31 mouse cellular contexts compared by ENCODE assay signal in genomic region chr11:29512818-29513535, GRCm38 (mm10). TPM values are rescaled to one million over a fixed set of nuclear protein-coding genes. Genes with fewer than 3 reads are reported as not detected.
A peak's percentile ranks its signal among the peaks of the same experiment; 100 is the strongest.
DNase-seq lines count a peak whose midpoint lies in the region; ATAC-seq and TF ChIP-seq lines count a peak whose summit lies in the region.
"Had no signal": no experiment of that assay in that cellular context is flagged by ENCODE, and none has a peak within 500 bp of the region (broad histone marks: within the 10 kb centered on the region; RNA-seq: fewer than 3 reads in every experiment).

No protein-coding gene starts in this region.

- H3K4me2 ChIP-seq in forebrain, postnatal 0 days (ENCODE audit: low read depth) = no peak overlapping the region
- no peak overlapping the region for H3K4me2 ChIP-seq in forebrain, embryonic 14.5 days (ENCODE audit: low read length)
- H3K4me2 ChIP-seq: forebrain, embryonic 15.5 days had no signal

- TF ChIP-seq POLR2A in MEL (IDR thresholded peaks at IDR 0.05; ENCODE audit: control insufficient read depth in 1 of 2, insufficient read depth in 1 of 2, low read depth in 1 of 2, low read length in 2 of 2, poor library complexity in 1 of 2) = no peak

- H3K9me3 ChIP-seq in forebrain, postnatal 0 days (ENCODE audit: low read length) = no peaks in the 10 kb centered on the region
- no peaks in the 10 kb centered on the region for H3K9me3 ChIP-seq in forebrain, embryonic 14.5 days (replicated peaks; ENCODE audit: control insufficient read depth, low read length)
- H3K9me3 ChIP-seq in MEL (replicated peaks; ENCODE audit: insufficient read depth, low read length) = no peaks in the 10 kb centered on the region
- H3K9me3 ChIP-seq: forebrain, embryonic 15.5 days; heart, embryonic 10.5 days; heart, embryonic 15.5 days; liver, embryonic 15.5 days; lung, embryonic 15.5 days; megakaryocyte, embryonic 14.5 days had no signal

- no peak for ATAC-seq in forebrain, postnatal 0 days
- no peak for ATAC-seq in forebrain, embryonic 14.5 days
- ATAC-seq in erythroblast, adult 5-6 weeks (replicated peaks; ENCODE audit: low FRiP score, poor library complexity, severe bottlenecking) = no peak
- ATAC-seq: activated CD4-positive, CD25-positive, alpha-beta regulatory T cell, adult 4 months; CD4-positive, CD25-positive, alpha-beta regulatory T cell, adult 4 months; forebrain, embryonic 15.5 days; intestine, embryonic 16.5 days had no signal

- intact Hi-C loops in left cerebral cortex, adult 2 months (cut with DNase I) = loop anchor here (5.0 kb wide), 1 partner anchor 246 kb away; no protein-coding TSS in a partner anchor
- intact Hi-C loops in left cerebral cortex, postnatal 36 days (cut with DNase I) = no loop called here

- H3K4me3 ChIP-seq in forebrain, postnatal 0 days (ENCODE audit: low read depth, low read length) = no peak overlapping the region
- H3K4me3 ChIP-seq in forebrain, embryonic 14.5 days (ENCODE audit: low read depth, low read length) = no peak overlapping the region
- H3K4me3 ChIP-seq in left cerebral cortex, adult 2 months = no peak overlapping the region
- peak overlapping the region; percentile 16 to 82; a peak in 3 of 4 replicates for H3K4me3 ChIP-seq in MEL (ENCODE audit: control insufficient read depth in 1 of 2, insufficient read depth in 1 of 2, low read depth in 2 of 2, low read length in 2 of 2)
- H3K4me3 ChIP-seq: forebrain, embryonic 15.5 days; heart, embryonic 10.5 days had no signal

- no peak for DNase-seq in forebrain, postnatal 0 days
- DNase-seq in forebrain, embryonic 14.5 days (ENCODE audit: low spot score) = no peak
- DNase-seq in left cerebral cortex, adult 2 months (ENCODE audit: extremely low spot score in 1 of 2, low spot score in 2 of 2) = no peak
- no peak for DNase-seq in left cerebral cortex, postnatal 36 days (ENCODE audit: low spot score in 2 of 2)
- DNase-seq in 3T3-L1 (ENCODE audit: low read depth, low spot score) (peak; percentile 24), MEL (ENCODE audit: low read depth, low spot score) (no peak)
- DNase-seq in frontal cortex, adult 2 months (ENCODE audit: extremely low spot score in 1 of 2, low spot score in 1 of 2) = no peak
- DNase-seq: adrenal gland, adult 2 months; adrenal gland, postnatal 36 days; cerebellum, adult 2 months; cerebellum, postnatal 36 days; kidney, adult 8-10 months; kidney, postnatal 25 days; lung, postnatal 4 days; midbrain, embryonic 14.5 days; spleen, adult 18-20 months; thymus, postnatal 14 days had no signal

- peak; percentile 22; the same call in 1 of the 2 replicates for TF ChIP-seq CTCF in forebrain, postnatal 0 days (IDR thresholded peaks at IDR 0.05; ENCODE audit: low read depth)
- peak; percentile 12 for TF ChIP-seq CTCF in left cerebral cortex, adult 2 months (IDR thresholded peaks at IDR 0.05)
- 0 out of 6 replicates have a peak, but pooled peaks of 1 of the 3 experiments have one; percentile 3 for TF ChIP-seq CTCF in MEL (IDR thresholded peaks at IDR 0.05 in 2 of 3, conservative IDR thresholded peaks at IDR 0.05 in 1 of 3; ENCODE audit: control insufficient read depth in 1 of 3, insufficient read depth in 1 of 3, low read depth in 2 of 3, low read length in 3 of 3, poor library complexity in 1 of 3, severe bottlenecking in 1 of 3)

- no peaks in the 10 kb centered on the region for H3K27me3 ChIP-seq in forebrain, postnatal 0 days (ENCODE audit: insufficient read depth, low read length)
- H3K27me3 ChIP-seq in forebrain, embryonic 14.5 days (replicated peaks; ENCODE audit: control insufficient read depth, insufficient read depth, low read length) = no peaks in the 10 kb centered on the region
- no peaks in the 10 kb centered on the region for H3K27me3 ChIP-seq in MEL (ENCODE audit: control insufficient read depth in 1 of 2, insufficient read depth in 2 of 2, low read length in 2 of 2)
- H3K27me3 ChIP-seq: forebrain, embryonic 15.5 days; heart, embryonic 15.5 days; liver, embryonic 15.5 days; lung, embryonic 15.5 days; megakaryocyte, embryonic 14.5 days had no signal

- peaks cover 17% of the 10 kb centered on the region for H3K36me3 ChIP-seq in forebrain, postnatal 0 days (ENCODE audit: insufficient read depth)
- H3K36me3 ChIP-seq in forebrain, embryonic 14.5 days (ENCODE audit: control insufficient read depth, insufficient read depth, low read length) = peaks cover 17% of the 10 kb centered on the region
- H3K36me3 ChIP-seq in MEL (ENCODE audit: control insufficient read depth in 1 of 2, insufficient read depth in 2 of 2, low read length in 2 of 2) = peaks cover 16 to 37% of the 10 kb centered on the region in 2 experiments
- H3K36me3 ChIP-seq: lung, embryonic 15.5 days had no signal

- H3K79me2 ChIP-seq in MEL (ENCODE audit: control insufficient read depth, insufficient read depth, low read length, poor library complexity) = peaks cover 18% of the 10 kb centered on the region

- no peak overlapping the region for H3K27ac ChIP-seq in forebrain, postnatal 0 days (ENCODE audit: low read depth, low read length)
- H3K27ac ChIP-seq in forebrain, embryonic 14.5 days (ENCODE audit: low read depth, low read length) = no peak overlapping the region
- H3K27ac ChIP-seq in left cerebral cortex, adult 2 months = no peak overlapping the region
- H3K27ac ChIP-seq in MEL (ENCODE audit: control insufficient read depth, low read depth, low read length) = peak overlapping the region; percentile 37; the same call in 1 of the 2 replicates
- H3K27ac ChIP-seq: forebrain, embryonic 15.5 days; heart, embryonic 10.5 days; heart, embryonic 15.5 days; liver, embryonic 15.5 days; lung, embryonic 15.5 days had no signal

- no peak overlapping the region for H3K9ac ChIP-seq in forebrain, postnatal 0 days
- no peak overlapping the region for H3K9ac ChIP-seq in forebrain, embryonic 14.5 days (ENCODE audit: low read length)
- peak overlapping the region; percentile 95 for H3K9ac ChIP-seq in MEL (ENCODE audit: control insufficient read depth, low read depth, low read length, poor library complexity, severe bottlenecking)
- H3K9ac ChIP-seq: forebrain, embryonic 15.5 days; heart, embryonic 15.5 days; lung, embryonic 15.5 days had no signal

- 92% methylated on average over 4 of the region's 4 CpGs for WGBS in forebrain, postnatal 0 days
- 90% methylated on average over 4 of the region's 4 CpGs for WGBS in forebrain, embryonic 14.5 days

- H3K4me1 ChIP-seq in forebrain, postnatal 0 days (ENCODE audit: insufficient read depth) = no peaks in the 10 kb centered on the region
- H3K4me1 ChIP-seq in forebrain, embryonic 14.5 days (ENCODE audit: control insufficient read depth, insufficient read depth, low read length) = no peaks in the 10 kb centered on the region
- H3K4me1 ChIP-seq in MEL (ENCODE audit: control insufficient read depth in 1 of 2, insufficient read depth in 2 of 2, low read length in 2 of 2) = peaks cover 13 to 15% of the 10 kb centered on the region in 2 experiments

- TF ChIP-seq EP300 in MEL (IDR thresholded peaks at IDR 0.05; ENCODE audit: low read depth in 1 of 2, low read length in 2 of 2) = no peak

- TF ChIP-seq RAD21 in MEL (IDR thresholded peaks at IDR 0.05; ENCODE audit: low read depth, low read length) = no peak

RNA-seq across cellular contexts. Expression of gene Prorsd1, which starts 1.9 kb away (rescaled TPM):
- 3.5 and 4.5 TPM in 2 replicates for total RNA-seq in forebrain, postnatal 0 days (2014; rRNA removed)
- 5.9 and 6.5 TPM in 2 replicates for polyA plus RNA-seq in forebrain, postnatal 0 days (2015; fragmentation: Nextera tagmentation; extraction: Ambion mirVana)
- 8.9 and 10.3 TPM in 2 replicates for polyA plus RNA-seq in forebrain, embryonic 14.5 days (2014; fragmentation: Nextera tagmentation; extraction: Ambion mirVana)
- total RNA-seq in left cerebral cortex, adult 2 months (2021) = 1 to 10 TPM; 2.9 to 4.1 TPM
- total RNA-seq in left cerebral cortex, postnatal 36 days (2021) = 1 to 10 TPM; 3.7 to 4.7 TPM
- 46.9 and 51.7 TPM in 2 replicates for total RNA-seq in MEL (2012; rRNA removed)
- polyA plus RNA-seq in MEL (2012; ENCODE audit: insufficient read depth in 1 of 2, insufficient read length in 2 of 2, low read depth in 1 of 2, low replicate concordance in 2 of 2, missing spikeins in 1 of 2) = 10 to 100 TPM in 1 of 2 experiments, not detected in 1; 48.7 TPM
- 4.8 and 4.9 TPM in 2 replicates for polyA plus RNA-seq in frontal cortex, adult 2 months (2012; rRNA removed)
- 17.7 and 21.1 TPM in 2 replicates for total RNA-seq in erythroblast, adult 5-6 weeks (2015; ENCODE audit: low replicate concordance)
- 13.6 and 22.0 TPM in 2 replicates for total RNA-seq in erythroblast, adult 5-6 weeks (2017; ENCODE audit: low replicate concordance)

RNA-seq across cellular contexts. Expression of gene Mtif2, which starts 13.2 kb away (rescaled TPM):
- 32.4 and 43.9 TPM in 2 replicates for total RNA-seq in forebrain, postnatal 0 days (2014; rRNA removed)
- 23.0 and 35.5 TPM in 2 replicates for polyA plus RNA-seq in forebrain, postnatal 0 days (2015; fragmentation: Nextera tagmentation; extraction: Ambion mirVana)
- polyA plus RNA-seq in forebrain, embryonic 14.5 days (2014; fragmentation: Nextera tagmentation; extraction: Ambion mirVana) = 34.0 and 37.6 TPM in 2 replicates
- 10 to 100 TPM; 31.6 to 34.2 TPM for total RNA-seq in left cerebral cortex, adult 2 months (2021)
- total RNA-seq in left cerebral cortex, postnatal 36 days (2021) = 10 to 100 TPM; 32.8 to 37.4 TPM
- total RNA-seq in MEL (2012; rRNA removed) = 32.7 and 38.2 TPM in 2 replicates
- polyA plus RNA-seq in MEL (2012; ENCODE audit: insufficient read depth in 1 of 2, insufficient read length in 2 of 2, low read depth in 1 of 2, low replicate concordance in 2 of 2, missing spikeins in 1 of 2) = 100 to 1,000 TPM in 1 of 2 experiments, 10 to 100 TPM in 1; 22.5 to 161 TPM
- 28.5 and 30.1 TPM in 2 replicates for polyA plus RNA-seq in frontal cortex, adult 2 months (2012; rRNA removed)
- total RNA-seq in erythroblast, adult 5-6 weeks (2015; ENCODE audit: low replicate concordance) = 2.3 and 4.2 TPM in 2 replicates
- total RNA-seq in erythroblast, adult 5-6 weeks (2017; ENCODE audit: low replicate concordance) = 11.1 and 15.8 TPM in 2 replicates

RNA-seq across cellular contexts. Expression of gene Clhc1, which starts 34.8 kb away (rescaled TPM):
- not detected in 2 replicates for total RNA-seq in forebrain, postnatal 0 days (2014; rRNA removed)
- 0.16 TPM in 1 of 2 replicates, not detected in the other for polyA plus RNA-seq in forebrain, postnatal 0 days (2015; fragmentation: Nextera tagmentation; extraction: Ambion mirVana)
- 0.10 TPM in 1 of 2 replicates, not detected in the other for polyA plus RNA-seq in forebrain, embryonic 14.5 days (2014; fragmentation: Nextera tagmentation; extraction: Ambion mirVana)
- under 1 TPM in 1 of 2 experiments, not detected in 1; 0.21 TPM for total RNA-seq in left cerebral cortex, adult 2 months (2021)
- under 1 TPM; 0.15 to 0.95 TPM for total RNA-seq in left cerebral cortex, postnatal 36 days (2021)
- 0.26 and 0.62 TPM in 2 replicates for total RNA-seq in MEL (2012; rRNA removed)
- under 1 TPM in 1 of 2 experiments, not detected in 1; 0.08 TPM for polyA plus RNA-seq in MEL (2012; ENCODE audit: insufficient read depth in 1 of 2, insufficient read length in 2 of 2, low read depth in 1 of 2, low replicate concordance in 2 of 2, missing spikeins in 1 of 2)
- 0.08 and 0.10 TPM in 2 replicates for polyA plus RNA-seq in frontal cortex, adult 2 months (2012; rRNA removed)
- total RNA-seq in erythroblast, adult 5-6 weeks (2015; ENCODE audit: low replicate concordance) = not detected in 2 replicates
- total RNA-seq in erythroblast, adult 5-6 weeks (2017; ENCODE audit: low replicate concordance) = not detected in 2 replicates
- total RNA-seq: gastrocnemius, adult 8-10 months; heart, postnatal 25 days had no signal
- polyA plus RNA-seq: adrenal gland, adult 2 months; embryonic facial prominence, embryonic 11.5 days; liver, adult 2 months had no signal

RNA-seq across cellular contexts. Expression of gene Rps27a, which starts 34.9 kb away (rescaled TPM):
- total RNA-seq in forebrain, postnatal 0 days (2014; rRNA removed) = 847 and 1,128 TPM in 2 replicates
- 599 and 871 TPM in 2 replicates for polyA plus RNA-seq in forebrain, postnatal 0 days (2015; fragmentation: Nextera tagmentation; extraction: Ambion mirVana)
- 669 and 929 TPM in 2 replicates for polyA plus RNA-seq in forebrain, embryonic 14.5 days (2014; fragmentation: Nextera tagmentation; extraction: Ambion mirVana)
- 100 to 1,000 TPM; 427 to 468 TPM for total RNA-seq in left cerebral cortex, adult 2 months (2021)
- 100 to 1,000 TPM; 398 to 474 TPM for total RNA-seq in left cerebral cortex, postnatal 36 days (2021)
- 1,978 and 2,403 TPM in 2 replicates for total RNA-seq in MEL (2012; rRNA removed)
- 1,000 to 10,000 TPM in 1 of 2 experiments, 100 to 1,000 TPM in 1; 560 to 1,339 TPM for polyA plus RNA-seq in MEL (2012; ENCODE audit: insufficient read depth in 1 of 2, insufficient read length in 2 of 2, low read depth in 1 of 2, low replicate concordance in 2 of 2, missing spikeins in 1 of 2)
- polyA plus RNA-seq in frontal cortex, adult 2 months (2012; rRNA removed) = 566 and 666 TPM in 2 replicates
- 450 and 571 TPM in 2 replicates for total RNA-seq in erythroblast, adult 5-6 weeks (2015; ENCODE audit: low replicate concordance)
- total RNA-seq in erythroblast, adult 5-6 weeks (2017; ENCODE audit: low replicate concordance) = 170 and 268 TPM in 2 replicates

Comparison
In these comparisons a context has a peak if more than half of its experiments do, and no peak if none do; other contexts are left out.
1. H3K4me3 ChIP-seq: peak in MEL (2 of 2); none in forebrain, postnatal 0 days (single experiment), forebrain, embryonic 14.5 days (single experiment) and left cerebral cortex, adult 2 months (single experiment).